Mouse (Mus musculus) cerebellum, postnatal 36 days (tissue): ENCODE measurements at regions not wholly inside any gene's neighbourhood (a gene's known extent, or its start where the extent isn't known, plus 50 kb on each side); places are given as distances from the start of the nearest gene placed in this dataset.
"Not testable (repeated sequence)": the region's sequence is repeated elsewhere in the genome, so short reads cannot be mapped to it uniquely, and the experiment has no call there.

Experiments used
- DNase-seq, 2 experiments: peaks; one replicate each; pipeline ENCODE4 v3.0.0; 2021 to 2022; ENCODE audit warnings: mixed read lengths in 2 of 2

DNA sequence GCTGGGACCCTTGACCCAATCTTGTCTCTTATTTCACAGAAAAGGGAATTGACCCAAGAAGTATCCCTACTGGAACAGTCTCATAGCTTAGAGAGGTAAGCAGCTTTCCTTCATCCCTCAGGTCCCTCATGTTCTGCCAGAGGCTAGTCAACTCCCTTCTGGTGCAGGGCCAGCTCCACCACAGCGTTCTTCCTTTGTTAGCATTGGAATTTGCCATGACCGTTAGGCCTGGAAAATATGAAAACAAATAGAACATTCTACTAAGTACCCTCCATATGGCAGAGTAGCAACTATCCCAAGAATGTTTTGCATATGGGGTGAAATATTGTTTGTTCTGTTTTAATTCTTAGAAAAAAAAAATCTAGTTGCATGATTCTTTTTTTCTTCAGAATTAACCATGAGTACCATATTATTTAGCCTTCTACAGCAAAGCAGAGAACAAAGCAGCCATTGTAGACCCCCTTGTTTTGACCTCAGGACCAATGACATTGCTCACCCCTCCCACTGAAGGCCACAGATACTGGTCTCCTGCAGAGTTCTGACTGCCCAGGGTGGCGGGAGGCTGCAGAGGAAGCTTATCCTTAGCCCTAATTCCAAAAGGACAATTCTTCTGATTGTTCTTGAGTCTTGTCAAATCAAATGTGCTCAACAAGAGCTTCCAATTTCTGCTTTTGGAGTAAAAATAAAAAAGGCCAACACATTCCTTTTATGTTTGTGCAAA, 78.1 kb upstream of the Ehbp1 start:
- no peak for DNase-seq

GRCm38 (mm10) chr11:22421762-22422161, 79.7 kb upstream of the Ehbp1 start:
- no peak for DNase-seq

- DNase-seq = peak; percentile 4 to 9
These were observed 74.6 kb upstream of the Tmem17 start for GRCm38 (mm10) chr11:22437140-22437850.

DNA sequence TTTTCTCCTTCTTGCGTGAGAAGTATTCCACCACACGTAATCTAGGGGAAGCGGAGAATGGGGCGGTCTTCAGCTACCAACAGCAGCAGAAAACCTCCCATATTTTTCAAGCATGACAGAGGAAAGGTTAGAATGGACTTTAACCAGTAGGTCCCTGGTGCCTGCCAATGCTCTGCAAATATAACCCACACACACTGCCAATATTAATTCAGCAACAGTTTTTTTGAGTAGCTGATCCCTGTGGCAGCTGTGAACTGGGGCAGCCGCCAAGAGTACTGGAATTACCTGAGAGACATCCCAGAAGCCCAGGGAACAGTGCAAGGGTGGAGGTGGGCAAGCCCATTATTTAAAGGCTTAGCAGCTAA, 74.1 kb upstream of the Tmem17 start:
- DNase-seq = no peak

DNA sequence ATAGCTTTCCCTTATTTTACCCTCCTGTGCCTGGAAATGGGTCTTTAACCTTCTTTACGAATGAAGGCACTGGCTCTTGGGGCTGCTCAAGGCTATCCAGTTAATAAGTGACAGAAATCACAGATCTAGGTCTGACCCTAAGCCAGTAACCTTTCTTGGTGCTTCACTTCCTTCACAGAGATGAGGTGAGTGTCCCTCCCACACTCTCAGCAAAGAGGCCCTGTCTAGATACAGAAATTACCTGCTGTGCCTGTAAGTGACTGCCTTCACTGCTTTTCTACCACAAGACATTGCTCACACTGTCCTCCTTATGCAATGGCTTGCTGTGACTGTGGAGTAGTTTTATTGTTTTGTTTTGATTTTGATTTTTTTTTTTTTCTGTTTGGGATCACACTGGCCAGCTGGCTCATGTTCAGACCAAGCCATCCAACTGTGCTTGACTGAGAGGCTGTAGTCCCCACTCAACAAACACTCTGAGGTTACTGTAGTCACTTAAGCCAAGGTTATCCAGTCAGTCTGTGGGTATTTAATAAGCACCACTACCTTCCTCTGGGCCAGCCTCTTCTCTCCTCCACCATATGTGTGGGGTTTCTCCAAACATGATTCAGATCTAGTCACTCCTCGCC, 73.3 kb upstream of the Tmem17 start:
- DNase-seq = no peak

GRCm38 (mm10) chr11:22440521-22440920, 71.4 kb upstream of the Tmem17 start:
- peak; percentile 5 to 6 for DNase-seq

DNA sequence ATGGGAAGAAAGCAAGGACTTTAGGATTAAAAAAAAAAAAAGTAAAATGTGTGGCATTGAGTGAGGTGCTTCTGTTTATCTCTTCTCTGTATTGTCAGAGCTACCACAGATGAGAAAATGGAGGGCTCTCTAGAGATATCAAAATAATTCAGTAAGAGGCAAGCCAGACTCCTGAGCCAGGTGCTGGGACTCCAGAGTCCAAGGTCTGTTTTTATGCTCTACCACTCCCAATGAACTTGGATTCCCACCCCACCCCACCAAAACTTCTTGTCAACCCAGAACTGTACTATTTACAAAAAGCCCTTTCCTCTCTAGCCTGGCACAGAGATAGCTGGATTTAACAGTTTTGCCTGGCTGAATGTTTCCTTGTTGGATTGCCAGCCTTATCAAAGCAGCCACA, 58.7 kb upstream of the Tmem17 start:
- no peak for DNase-seq

DNA sequence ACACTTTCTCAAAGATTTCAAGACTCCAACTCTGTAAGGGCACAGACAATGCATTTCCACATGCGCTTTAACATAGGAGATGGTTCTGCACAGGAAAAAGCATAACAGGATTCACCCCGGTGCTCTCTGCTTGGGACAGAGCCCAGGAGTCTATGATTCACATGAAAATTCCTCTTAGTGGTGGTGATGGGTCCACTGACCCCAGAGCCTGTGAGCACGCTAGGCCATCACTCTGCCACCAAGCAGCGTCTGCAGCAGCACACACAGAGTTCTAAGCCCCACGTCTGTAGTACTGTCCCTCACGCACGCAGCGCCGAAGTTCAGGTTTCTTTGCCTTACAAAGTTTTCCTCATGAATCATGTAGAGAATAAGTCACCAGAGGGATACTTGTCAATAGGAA, 55.6 kb upstream of the Tmem17 start:
- no peak for DNase-seq

GRCm38 (mm10) chr11:22457220-22457619, 54.7 kb upstream of the Tmem17 start:
- DNase-seq = no peak

DNA sequence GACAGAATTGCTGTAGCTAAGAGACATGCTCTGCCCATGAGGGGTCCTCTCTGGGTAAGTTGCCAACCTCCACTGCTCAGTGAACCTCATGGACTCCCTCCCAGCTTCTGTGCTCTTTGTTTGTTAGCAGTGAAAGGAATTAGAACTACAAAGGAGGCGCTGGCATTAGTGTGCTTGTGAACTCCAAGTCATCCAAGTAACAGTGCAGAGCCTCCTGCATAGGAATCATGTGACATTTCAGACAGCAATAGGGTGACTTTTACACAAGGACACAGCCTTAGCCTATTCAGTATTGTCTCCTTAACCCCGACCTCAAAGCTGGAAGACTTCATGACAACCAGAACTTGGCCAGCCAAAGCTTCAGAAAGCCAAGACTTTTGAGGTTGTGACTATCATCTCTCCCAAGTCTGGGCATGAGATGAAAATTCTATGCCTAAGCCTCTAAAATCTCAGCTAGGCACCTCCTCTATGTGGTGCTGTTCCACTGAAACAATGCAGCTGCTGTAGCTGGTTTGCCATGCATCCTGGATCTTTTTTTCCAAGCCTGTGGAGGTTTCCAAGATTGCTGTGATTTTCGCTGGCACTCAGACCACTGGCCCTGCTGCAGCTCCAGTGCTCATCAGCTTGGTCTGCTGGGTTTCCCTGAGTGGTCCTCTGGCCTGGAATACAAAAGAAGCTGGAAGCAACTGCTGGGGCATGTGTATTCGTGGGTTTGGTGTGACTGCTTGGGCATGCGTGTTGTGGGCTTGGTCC, 52.8 kb upstream of the Tmem17 start:
- DNase-seq = no peak

DNA sequence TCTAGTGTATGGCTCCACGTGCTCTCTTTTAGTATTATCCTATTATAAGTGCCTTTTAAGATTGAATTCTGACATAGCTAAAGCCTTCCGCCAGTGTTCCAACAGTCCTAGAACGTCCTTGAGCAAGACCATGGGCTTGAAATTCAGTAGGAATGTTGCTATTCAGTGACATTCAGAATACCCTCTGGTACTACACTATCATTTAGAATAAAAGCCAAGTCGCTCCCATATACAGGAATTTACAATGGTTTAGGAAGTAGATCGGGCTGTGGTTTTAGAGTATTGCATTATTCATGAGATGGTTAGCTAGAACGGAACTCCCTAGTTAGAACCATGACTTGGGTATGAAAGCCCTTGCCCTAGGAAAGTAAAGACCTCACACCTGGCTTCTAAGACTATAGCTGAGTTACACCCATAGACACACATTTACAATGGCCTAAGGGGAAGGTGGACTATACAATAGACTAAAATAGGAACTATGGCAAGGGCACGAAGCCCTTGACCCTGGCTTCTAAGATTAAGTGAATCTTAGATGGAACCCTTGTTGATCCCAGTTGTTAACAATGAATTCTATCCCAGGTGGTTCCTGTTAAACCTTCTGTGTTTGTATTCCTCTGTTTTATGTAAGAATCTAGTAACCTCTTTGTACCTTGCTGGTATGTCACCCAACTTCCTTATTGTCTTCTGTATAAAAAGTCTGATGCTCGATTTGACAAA, 50.7 kb upstream of the Tmem17 start:
- not testable (repeated sequence) for DNase-seq
